Mouse (Mus musculus) layer of hippocampus, adult 9-11 months (tissue): ENCODE measurements around the gene Tnxb.
A peak's percentile ranks its signal among the peaks of the same experiment; 100 is the strongest.

ENCODE experiments used
- DNase-seq: peaks from one replicate; pipeline ENCODE4 v3.0.0; 2022

The Tnxb gene

DNA sequence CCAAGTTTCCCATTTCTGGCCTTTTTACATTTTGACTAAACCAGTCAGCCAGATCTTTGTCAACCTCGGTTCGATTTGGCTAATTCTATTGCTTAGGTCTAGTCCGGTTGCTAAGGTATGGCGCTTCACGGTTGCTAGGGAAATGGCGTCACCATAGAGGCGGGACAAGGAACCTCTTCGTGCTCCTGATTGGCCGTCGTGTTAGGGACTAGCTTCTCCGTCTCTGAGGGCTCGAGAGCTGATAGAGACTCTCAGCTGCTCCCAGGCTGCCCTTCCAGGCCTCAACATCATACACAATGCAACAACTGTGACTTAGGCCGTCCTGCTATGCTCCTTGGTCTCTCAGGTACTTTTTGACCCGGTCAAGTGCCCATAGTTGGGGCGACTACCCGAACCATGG, 25.7 kb upstream of the Tnxb start, which contains the start of gene Fkbpl:
Gene Fkbpl, plus strand, starts transcription at position 157 of the 400 bp plus-strand sequence.
- DNase-seq = peak; percentile 98

- DNase-seq = no peak
Observed at GRCm38 (mm10) chr17:34645256-34645829, 25.0 kb upstream of the Tnxb start.

- no peak for DNase-seq
Observed at GRCm38 (mm10) chr17:34645831-34646511, 24.4 kb upstream of the Tnxb start.

- peak; percentile 99 for DNase-seq
Observed at GRCm38 (mm10) chr17:34646906-34647787, 23.2 kb upstream of the Tnxb start, which contains the start of gene Atf6b. Gene Atf6b, plus strand, starts transcription at chr17:34647146.

GRCm38 (mm10) chr17:34648141-34648890, 22.0 kb upstream of the Tnxb start:
- no peak for DNase-seq

DNA sequence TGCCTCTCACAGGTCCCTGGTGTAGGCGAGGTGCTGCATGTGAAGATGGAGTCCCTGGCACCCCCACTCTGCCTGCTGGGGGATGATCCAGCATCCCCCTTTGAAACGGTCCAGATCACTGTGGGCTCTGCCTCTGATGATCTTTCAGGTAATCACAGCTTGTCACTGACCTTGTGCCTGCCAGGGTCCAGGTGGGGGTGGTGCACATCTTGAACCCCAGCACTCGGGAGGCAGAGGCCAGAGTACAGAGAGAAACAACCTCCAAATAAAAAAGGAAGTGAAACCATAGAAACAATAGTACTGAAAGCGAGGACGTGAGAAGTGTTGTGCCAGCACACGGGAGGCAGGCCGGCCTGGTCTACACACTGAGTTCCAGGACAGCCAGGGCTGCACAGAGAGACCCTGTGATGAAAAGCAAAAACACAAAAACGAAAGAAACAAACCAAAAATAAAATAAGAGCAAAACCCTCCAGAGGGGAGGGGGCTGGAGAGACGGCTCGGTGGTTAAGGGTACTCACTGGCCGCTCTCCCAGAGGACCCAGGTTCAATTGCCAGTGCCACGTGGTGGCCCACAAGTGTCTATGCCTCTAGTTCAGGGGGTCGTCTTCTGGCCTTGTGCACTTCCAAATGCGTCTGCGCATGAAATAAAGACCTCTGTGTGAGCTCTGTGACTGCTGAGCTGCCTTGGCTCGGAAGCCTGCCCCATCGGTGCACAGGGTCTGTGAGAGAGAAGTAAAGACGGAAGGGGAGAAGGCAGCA, 21.1 kb upstream of the Tnxb start:
- no peak for DNase-seq

DNA sequence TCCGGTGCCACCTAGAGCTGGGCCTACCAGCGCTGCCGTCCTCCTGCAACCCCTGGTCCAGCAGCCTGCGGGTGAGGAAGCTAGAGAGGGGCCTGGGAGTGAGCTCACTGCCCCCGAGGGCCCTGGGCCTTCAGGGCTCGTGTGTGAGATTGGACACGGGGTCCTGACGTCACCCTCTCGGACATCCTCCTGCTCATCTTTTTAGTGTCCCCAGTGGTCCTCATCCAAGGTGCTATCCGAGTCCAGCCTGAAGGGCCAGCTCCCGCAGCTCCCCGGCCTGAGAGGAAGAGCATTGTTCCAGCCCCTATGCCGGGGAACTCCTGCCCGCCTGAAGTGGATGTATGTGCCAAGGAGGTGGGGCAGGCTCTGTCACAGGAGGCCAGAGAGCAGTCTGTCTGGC, 19.6 kb upstream of the Tnxb start:
- DNase-seq = no peak

DNA sequence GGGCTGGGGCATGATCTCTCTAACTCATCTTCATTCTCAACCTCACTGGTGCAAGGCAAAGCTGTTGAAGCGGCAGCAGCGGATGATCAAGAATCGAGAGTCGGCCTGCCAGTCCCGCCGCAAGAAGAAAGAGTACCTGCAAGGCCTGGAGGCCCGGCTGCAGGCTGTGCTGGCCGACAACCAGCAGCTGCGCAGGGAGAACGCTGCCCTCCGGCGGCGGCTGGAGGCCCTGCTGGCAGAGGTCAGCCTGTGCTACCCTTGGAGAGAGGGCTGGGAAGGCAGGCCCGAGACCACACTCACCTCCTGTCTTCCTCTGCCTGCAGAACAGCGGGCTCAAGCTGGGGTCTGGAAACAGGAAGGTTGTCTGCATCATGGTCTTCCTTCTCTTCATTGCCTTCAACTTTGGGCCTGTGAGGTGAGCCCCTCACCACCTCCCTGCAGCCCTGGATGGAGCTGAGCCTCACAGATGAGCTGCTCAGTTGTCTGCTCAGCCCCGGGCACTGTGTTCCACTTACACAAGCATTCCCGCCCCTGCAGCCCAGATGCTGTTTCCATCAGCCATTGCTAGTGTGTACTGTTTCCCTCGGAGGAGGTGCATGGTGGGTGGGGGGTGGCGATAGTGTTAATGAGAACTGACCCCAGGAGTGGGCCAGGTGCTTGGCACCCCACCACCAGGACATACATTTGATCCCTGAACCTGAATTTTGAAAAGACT, 18.7 kb upstream of the Tnxb start:
- peak; percentile 79 for DNase-seq

GRCm38 (mm10) chr17:34652546-34652945, 17.8 kb upstream of the Tnxb start:
- no peak for DNase-seq

DNA sequence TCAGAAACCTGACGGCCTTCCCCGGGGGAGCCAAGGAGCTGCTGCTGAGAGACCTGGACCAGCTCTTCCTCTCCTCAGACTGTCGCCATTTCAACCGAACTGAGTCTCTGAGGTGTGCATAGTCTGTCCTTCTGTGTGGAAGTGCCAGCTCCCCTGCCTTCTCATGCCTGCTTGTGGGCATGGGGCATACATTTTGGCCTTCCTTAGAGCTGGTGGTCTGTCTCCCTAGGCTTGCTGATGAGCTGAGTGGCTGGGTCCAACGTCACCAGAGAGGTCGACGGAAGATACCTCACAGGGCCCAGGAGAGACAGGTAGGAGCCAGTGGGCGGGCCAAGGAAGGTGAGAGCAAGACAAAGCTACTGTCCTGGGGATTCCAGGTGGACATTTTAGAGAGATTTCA, 17.4 kb upstream of the Tnxb start:
- DNase-seq = no peak

DNA sequence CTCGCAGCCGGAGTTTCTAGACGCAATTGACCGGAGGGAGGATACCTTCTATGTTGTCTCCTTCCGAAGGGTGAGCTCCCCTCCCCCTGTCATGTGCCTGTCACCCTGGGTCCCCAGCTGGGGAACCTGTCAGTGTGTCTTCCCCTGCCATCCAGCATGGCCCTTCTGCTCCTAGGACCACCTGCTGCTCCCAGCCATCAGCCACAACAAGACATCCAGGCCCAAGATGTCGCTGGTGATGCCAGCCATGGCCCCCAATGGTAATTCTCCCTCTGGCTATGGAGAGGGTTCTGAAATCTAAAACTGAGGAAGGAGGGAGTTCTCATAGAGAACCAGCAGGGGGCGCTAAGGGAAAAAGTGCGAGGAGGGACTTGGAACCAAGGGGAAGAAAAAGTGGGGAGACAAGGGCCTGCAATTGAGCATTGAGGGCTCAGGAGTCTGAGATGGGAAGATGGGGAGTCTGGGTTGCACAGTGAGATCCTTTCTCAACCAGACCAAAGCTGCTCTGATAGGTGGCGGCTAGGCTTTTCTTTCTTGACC, 16.5 kb upstream of the Tnxb start:
- DNase-seq = no peak

- no peak for DNase-seq
Observed at GRCm38 (mm10) chr17:34654392-34654791, 15.9 kb upstream of the Tnxb start.

- DNase-seq = no peak
Observed at GRCm38 (mm10) chr17:34655160-34655559, 15.2 kb upstream of the Tnxb start.

DNA sequence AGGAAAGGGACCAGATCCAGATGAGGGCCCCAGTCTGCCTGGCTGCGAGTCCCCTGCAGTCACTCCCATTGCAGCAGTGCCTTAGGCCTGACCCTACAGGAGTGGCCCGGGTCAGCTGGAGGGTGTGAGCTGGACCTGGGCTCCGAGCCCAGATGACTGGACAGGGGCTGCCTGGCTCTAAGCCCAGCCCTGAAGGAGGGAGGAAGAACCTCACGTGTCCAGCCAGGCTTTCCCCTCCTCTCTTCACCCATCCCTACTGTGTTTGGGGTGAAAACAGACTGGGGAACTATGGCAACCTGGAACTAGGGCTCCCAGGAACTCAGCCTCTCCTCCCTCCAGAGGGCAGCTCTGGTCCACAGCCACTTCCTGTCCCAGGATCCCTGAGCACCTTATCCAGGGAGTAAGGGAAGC, 14.7 kb upstream of the Tnxb start:
- DNase-seq = peak; percentile 76

GRCm38 (mm10) chr17:34656666-34657065, 13.7 kb upstream of the Tnxb start:
- DNase-seq = no peak

- DNase-seq = no peak
Observed at GRCm38 (mm10) chr17:34657271-34657670, 13.1 kb upstream of the Tnxb start.

GRCm38 (mm10) chr17:34658145-34658544, 12.2 kb upstream of the Tnxb start:
- DNase-seq = no peak

- no peak for DNase-seq
Observed at GRCm38 (mm10) chr17:34658591-34658990, 11.7 kb upstream of the Tnxb start.

- DNase-seq = no peak
Observed at GRCm38 (mm10) chr17:34659181-34659896, 11.0 kb upstream of the Tnxb start.

GRCm38 (mm10) chr17:34659897-34660214, 10.5 kb upstream of the Tnxb start:
- DNase-seq = no peak
